Mouse (Mus musculus): ENCODE measurements around the gene Exoc4.

DNA sequence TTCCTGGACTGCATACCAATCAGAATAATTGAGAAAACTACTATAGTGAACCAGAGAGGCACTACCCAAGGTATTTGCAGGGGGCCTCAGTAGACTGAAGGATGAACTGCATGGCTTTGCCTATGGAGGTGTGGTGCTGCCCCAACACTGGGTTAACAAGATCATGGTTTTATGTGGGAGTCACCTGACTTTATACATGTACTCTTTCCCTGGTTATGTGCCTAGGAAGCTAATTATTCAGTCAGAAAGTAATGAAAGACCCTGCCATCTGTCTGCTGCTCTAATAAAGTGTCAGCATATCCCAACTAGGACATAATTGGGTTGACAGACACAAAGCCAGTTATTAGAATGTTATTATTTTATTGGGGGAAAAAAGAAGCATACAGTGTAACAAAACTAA lies 484.7 kb downstream of the Exoc4 start:
- TF ChIP-seq CTCF (IDR thresholded peaks at IDR 0.05; ENCODE audit: extremely low read depth, insufficient read length, insufficient replicate concordance, low read depth, low read length): no peak
- no peak for TF ChIP-seq POLR2A (IDR thresholded peaks at IDR 0.05; ENCODE audit: low read depth, low read length)

All from small intestine, adult 2 months (tissue).